Mouse (Mus musculus): Measurements from ENCODE around the gene Srm.

GRCm38 (mm10) chr4:148622485-148622884 is 31.2 kb downstream of the Srm start:
- TF ChIP-seq TAL1 (IDR thresholded peaks at IDR 0.05; ENCODE audit: low read length) (no peak), GATA1 (IDR thresholded peaks at IDR 0.05; ENCODE audit: low read length) (no peak)

Measured in erythroblast, embryonic 14.5 days (primary cell).